Mouse (Mus musculus) liver, adult 10 weeks (tissue): ENCODE data around the gene Lpp. TPM values are rescaled to one million over a fixed set of nuclear protein-coding genes. Genes with fewer than 3 reads are reported as not detected.

Experiments used
- polyA plus RNA-seq: library from polyadenylated mRNA; stranded (reverse); fragments of 350-450 nt; fragmentation: Illumina TruSeq; extraction: RNeasy Lipid Tissue Mini Kit (QIAGEN cat#74804); gene quantifications from one replicate; pipeline ENCODE4 v1.2.3, GENCODE M21; 2014; ENCODE audit warnings: low read depth, low replicate concordance

The Lpp gene
- 20.0 TPM for polyA plus RNA-seq

GRCm38 (mm10) chr16:24392651-24393555 lies at the start of gene Lpp:
Gene Lpp (plus strand): TSS chr16:24393507.

